Mouse (Mus musculus): ENCODE measurements at regions not wholly inside any gene's neighbourhood (a gene's known extent, or its start where the extent isn't known, plus 50 kb on each side); places are given as distances from the start of the nearest gene placed in this dataset.

DNA sequence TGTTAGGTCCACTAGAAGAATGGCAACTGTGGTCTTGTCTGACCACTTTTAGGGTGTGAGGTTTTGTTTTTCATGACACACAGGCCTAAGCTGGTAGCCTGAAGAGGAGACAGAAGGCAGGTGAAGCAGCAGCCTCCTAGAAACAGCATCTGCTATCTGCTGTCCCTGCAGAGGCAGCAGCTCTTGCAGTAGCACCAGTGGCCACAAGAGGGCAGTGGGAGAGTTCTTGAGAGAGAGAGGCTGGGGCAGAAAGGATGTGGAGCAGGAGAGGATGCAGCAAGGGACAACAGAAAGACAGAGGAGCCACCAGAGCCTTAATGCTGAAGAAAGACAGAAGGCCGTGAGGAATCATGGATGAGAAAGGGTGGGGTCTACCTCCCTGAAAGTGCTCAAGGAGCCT, 88.1 kb upstream of the Usp51 start:
- peak; percentile 10 for DNase-seq (ENCODE audit: low read depth)

- peak; percentile 0 for DNase-seq (ENCODE audit: low read depth)
These were observed 79.3 kb upstream of the Usp51 start for GRCm38 (mm10) chrX:152926991-152927390.

- DNase-seq (ENCODE audit: low read depth), result no peak
These were observed 60.1 kb upstream of the Usp51 start for GRCm38 (mm10) chrX:152946201-152946600.

Measured in 416B (cell line).